Mouse (Mus musculus) neural tube, embryonic 11.5 days (tissue): Measurements from ENCODE around the gene Cyfip2. TPM values are rescaled to one million over a fixed set of nuclear protein-coding genes. Genes with fewer than 3 reads are reported as not detected.
"Not testable (repeated sequence)": the region's sequence is repeated elsewhere in the genome, so short reads cannot be mapped to it uniquely, and the experiment has no call there.

Experiments used
- ATAC-seq: fragments of 200-750 bp; cut with Nextera tagmentation; 2 replicates; pipeline ENCODE4 v1.8.0; 2017; ENCODE audit warnings: moderate number of reproducible peaks, mild to moderate bottlenecking, moderate TSS enrichment, moderate library complexity; ENCODE audit not compliant: insufficient read depth, low FRiP score, low TSS enrichment
- DNase-seq: peaks from one replicate; pipeline ENCODE4 v3.0.0-alpha.2; 2015; ENCODE audit warnings: low spot score
- H3K27ac ChIP-seq: fragments of 300-500 bp; sonication (generic); 2 replicates; pipeline ENCODE4 v1.5.1; 2014; ENCODE audit warnings: low read depth, mild to moderate bottlenecking, low read length
- H3K27me3 ChIP-seq: fragments of 300-500 bp; sonication (generic); 2 replicates; pipeline ENCODE4 v1.6.1; 2014; ENCODE audit warnings: mild to moderate bottlenecking, low read length, mixed read lengths; ENCODE audit not compliant: control insufficient read depth, insufficient read depth
- H3K36me3 ChIP-seq: fragments of 300-500 bp; sonication (generic); 2 replicates; pipeline ENCODE4 v1.6.1; 2014; ENCODE audit warnings: mild to moderate bottlenecking, low read length, moderate library complexity, mixed read lengths; ENCODE audit not compliant: control insufficient read depth, insufficient read depth
- H3K4me1 ChIP-seq: fragments of 300-500 bp; sonication (generic); 2 replicates; pipeline ENCODE4 v1.6.1; 2014; ENCODE audit warnings: low read length, mixed read lengths; ENCODE audit not compliant: control insufficient read depth, insufficient read depth
- H3K4me2 ChIP-seq: fragments of 300-500 bp; sonication (generic); 2 replicates; pipeline ENCODE4 v1.6.1; 2014; ENCODE audit warnings: low read depth, mild to moderate bottlenecking, moderate library complexity
- H3K4me3 ChIP-seq: fragments of 300-500 bp; sonication (generic); 2 replicates; pipeline ENCODE4 v1.5.1; 2014; ENCODE audit warnings: low read depth, low read length
- H3K9ac ChIP-seq: fragments of 300-500 bp; sonication (generic); 2 replicates; pipeline ENCODE4 v1.6.1; 2014; ENCODE audit warnings: mild to moderate bottlenecking, low read length
- H3K9me3 ChIP-seq: fragments of 300-500 bp; sonication (generic); 2 replicates; pipeline ENCODE4 v1.6.1; 2016; ENCODE audit warnings: low read length; ENCODE audit not compliant: control insufficient read depth
- WGBS: fragments of 180-500 bp; shearing (Covaris S2); extraction: QIAGEN DNeasy Blood & Tissue Kit; methylation state at CpG from one replicate; pipeline ENCODE4 v1.1.7; 2014; 5-methylcytosine and 5-hydroxymethylcytosine counted together
- polyA plus RNA-seq: library from polyadenylated mRNA; unstranded; fragments of >200 nt; fragmentation: Nextera tagmentation; extraction: Ambion mirVana; gene quantifications from 2 replicates; pipeline ENCODE4 v1.2.1, GENCODE M21; 2014

Cyfip2 gene
- polyA plus RNA-seq, 1 experiment from 2014 or later: 66.4 TPM

- H3K4me3 ChIP-seq: no peak overlapping the region
- no peaks in the 10 kb centered on the region for H3K27me3 ChIP-seq
- H3K4me2 ChIP-seq: no peak overlapping the region
- WGBS: 88% methylated on average over 2 of the region's 2 CpGs
- no peak overlapping the region for H3K9ac ChIP-seq
- DNase-seq (no peak), ATAC-seq (no peak)
- H3K9me3 ChIP-seq: no peaks in the 10 kb centered on the region
- no peaks in the 10 kb centered on the region for H3K4me1 ChIP-seq
- H3K36me3 ChIP-seq: no peaks in the 10 kb centered on the region
- H3K27ac ChIP-seq: no peak overlapping the region
Observed at GRCm38 (mm10) chr11:46188283-46188682, 124.4 kb downstream of the Cyfip2 start.

- Histone ChIP-seq H3K27ac (no peak overlapping the region), H3K9ac (no peak overlapping the region), H3K27me3 (no peaks in the 10 kb centered on the region), H3K36me3 (no peaks in the 10 kb centered on the region), H3K4me3 (no peak overlapping the region), H3K4me2 (no peak overlapping the region), H3K9me3 (no peaks in the 10 kb centered on the region), H3K4me1 (no peaks in the 10 kb centered on the region)
- 28% methylated on average over 4 of the region's 4 CpGs for WGBS
- DNase-seq (no peak), ATAC-seq (no peak)
Observed at GRCm38 (mm10) chr11:46185486-46185885, 127.2 kb downstream of the Cyfip2 start.

- no peak overlapping the region for H3K4me2 ChIP-seq
- no peak overlapping the region for H3K9ac ChIP-seq
- ATAC-seq: no peak
- no peak for DNase-seq
- H3K27ac ChIP-seq: no peak overlapping the region
- H3K4me1 ChIP-seq: no peaks in the 10 kb centered on the region
- H3K9me3 ChIP-seq: no peaks in the 10 kb centered on the region
- H3K27me3 ChIP-seq: no peaks in the 10 kb centered on the region
- WGBS: 77% methylated on average over 3 of the region's 3 CpGs
- no peaks in the 10 kb centered on the region for H3K36me3 ChIP-seq
- no peak overlapping the region for H3K4me3 ChIP-seq
Observed at GRCm38 (mm10) chr11:46184946-46185345, 127.7 kb downstream of the Cyfip2 start.

GRCm38 (mm10) chr11:46182031-46182430 lies 130.6 kb downstream of the Cyfip2 start:
- 91% methylated on average over 1 of the region's 1 CpGs for WGBS
- not testable (repeated sequence) for H3K27ac ChIP-seq, H3K4me3 ChIP-seq, H3K4me2 ChIP-seq, H3K9ac ChIP-seq, H3K9me3 ChIP-seq, H3K27me3 ChIP-seq, DNase-seq, H3K36me3 ChIP-seq, H3K4me1 ChIP-seq, ATAC-seq

GRCm38 (mm10) chr11:46177246-46178043 lies 135.2 kb downstream of the Cyfip2 start:
- H3K4me3 ChIP-seq: no peak overlapping the region

GRCm38 (mm10) chr11:46176155-46176554 lies 136.5 kb downstream of the Cyfip2 start:
- 92% methylated on average over 6 of the region's 6 CpGs for WGBS
- Histone ChIP-seq H3K36me3 (no peaks in the 10 kb centered on the region), H3K9ac (no peak overlapping the region), H3K4me3 (no peak overlapping the region), H3K27me3 (no peaks in the 10 kb centered on the region), H3K4me1 (no peaks in the 10 kb centered on the region), H3K4me2 (no peak overlapping the region), H3K9me3 (no peaks in the 10 kb centered on the region), H3K27ac (no peak overlapping the region)
- DNase-seq (no peak), ATAC-seq (no peak)

More at GRCm38 (mm10) chr11:46177246-46178043, 135.2 kb downstream of the Cyfip2 start:
- no peak overlapping the region for H3K9ac ChIP-seq
- no peaks in the 10 kb centered on the region for H3K36me3 ChIP-seq
- DNase-seq (no peak), ATAC-seq (no peak)
- H3K27ac ChIP-seq: no peak overlapping the region
- H3K4me1 ChIP-seq: no peaks in the 10 kb centered on the region
- no peaks in the 10 kb centered on the region for H3K9me3 ChIP-seq
- no peaks in the 10 kb centered on the region for H3K27me3 ChIP-seq
- no peak overlapping the region for H3K4me2 ChIP-seq
- WGBS: 61% methylated on average over 10 of the region's 10 CpGs

- Histone ChIP-seq H3K36me3 (no peaks in the 10 kb centered on the region), H3K4me1 (no peaks in the 10 kb centered on the region), H3K4me3 (no peak overlapping the region), H3K4me2 (no peak overlapping the region), H3K9me3 (no peaks in the 10 kb centered on the region), H3K27ac (no peak overlapping the region), H3K9ac (no peak overlapping the region), H3K27me3 (no peaks in the 10 kb centered on the region)
- WGBS: 91% methylated on average over 9 of the region's 9 CpGs
- ATAC-seq (no peak), DNase-seq (no peak)
Observed at GRCm38 (mm10) chr11:46172128-46172527, 140.5 kb downstream of the Cyfip2 start.

GRCm38 (mm10) chr11:46169908-46170307 lies 142.8 kb downstream of the Cyfip2 start:
- Histone ChIP-seq H3K9me3 (no peaks in the 10 kb centered on the region), H3K4me3 (no peak overlapping the region), H3K27ac (no peak overlapping the region), H3K4me1 (no peaks in the 10 kb centered on the region), H3K4me2 (no peak overlapping the region), H3K36me3 (no peaks in the 10 kb centered on the region), H3K27me3 (peaks cover 3% of the 10 kb centered on the region; the same call in 1 of the 2 replicates), H3K9ac (no peak overlapping the region)
- no peak for ATAC-seq
- no peak for DNase-seq
- 45% methylated on average over 3 of the region's 3 CpGs for WGBS

GRCm38 (mm10) chr11:46168506-46168905 lies 144.2 kb downstream of the Cyfip2 start:
- Histone ChIP-seq H3K9me3 (no peaks in the 10 kb centered on the region), H3K27me3 (peaks cover 3% of the 10 kb centered on the region; the same call in 1 of the 2 replicates), H3K27ac (no peak overlapping the region), H3K4me1 (no peaks in the 10 kb centered on the region), H3K4me2 (no peak overlapping the region), H3K36me3 (no peaks in the 10 kb centered on the region), H3K4me3 (no peak overlapping the region), H3K9ac (no peak overlapping the region)
- DNase-seq (no peak), ATAC-seq (no peak)
- WGBS: 93% methylated on average over 7 of the region's 7 CpGs
